Mouse (Mus musculus): ENCODE measurements at regions not wholly inside any gene's neighbourhood (a gene's known extent, or its start where the extent isn't known, plus 50 kb on each side); places are given as distances from the start of the nearest gene placed in this dataset.

GRCm38 (mm10) chr5:119739386-119739785 is 68.9 kb downstream of the Tbx3 start:
- H3K4me3 ChIP-seq (replicated peaks; ENCODE audit: low read length): no peak overlapping the region
- H3K27me3 ChIP-seq (replicated peaks; ENCODE audit: control insufficient read depth, insufficient read depth, low read length): no peaks in the 10 kb centered on the region
- no peak overlapping the region for H3K27ac ChIP-seq (ENCODE audit: low read length)
- H3K4me2 ChIP-seq (ENCODE audit: low read length): no peak overlapping the region
- 65% methylated on average over 4 of the region's 4 CpGs for whole genome bisulfite sequencing
- ATAC-seq: no peak
- H3K9ac ChIP-seq (replicated peaks; ENCODE audit: low read depth, low read length): no peak overlapping the region
- no peaks in the 10 kb centered on the region for H3K4me1 ChIP-seq (replicated peaks; ENCODE audit: control insufficient read depth, insufficient read depth, low read length)
- no peaks in the 10 kb centered on the region for H3K9me3 ChIP-seq (ENCODE audit: control insufficient read depth, low read length)
- no peaks in the 10 kb centered on the region for H3K36me3 ChIP-seq (ENCODE audit: control insufficient read depth, insufficient read depth)

DNA sequence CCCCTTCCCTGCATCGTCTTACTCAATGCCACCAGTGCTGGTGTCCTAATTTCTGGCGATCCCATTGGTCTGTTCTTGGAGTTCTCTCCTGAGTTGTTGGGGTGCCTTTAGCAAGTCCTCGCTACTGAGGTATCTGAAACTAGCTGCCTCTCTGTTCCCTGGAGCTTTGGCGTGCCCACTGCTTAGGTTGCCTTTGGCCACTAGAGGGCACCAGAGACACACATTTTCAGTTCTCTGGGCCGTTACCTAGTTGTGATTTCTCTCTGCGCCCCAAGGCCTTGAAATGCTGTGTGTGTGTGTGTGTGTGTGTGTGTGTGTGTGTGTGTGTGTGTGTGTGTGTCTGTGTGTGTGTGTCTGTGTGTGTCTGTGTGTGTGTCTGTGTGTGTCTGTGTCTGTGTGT is 70.6 kb downstream of the Tbx3 start:
- peak; percentile 52; the same call in 1 of the 2 replicates for ATAC-seq
- H3K27ac ChIP-seq (ENCODE audit: low read length): no peak overlapping the region
- no peaks in the 10 kb centered on the region for H3K27me3 ChIP-seq (replicated peaks; ENCODE audit: control insufficient read depth, insufficient read depth, low read length)
- H3K9ac ChIP-seq (replicated peaks; ENCODE audit: low read depth, low read length): no peak overlapping the region
- no peak overlapping the region for H3K4me3 ChIP-seq (replicated peaks; ENCODE audit: low read length)
- no peaks in the 10 kb centered on the region for H3K4me1 ChIP-seq (replicated peaks; ENCODE audit: control insufficient read depth, insufficient read depth, low read length)
- WGBS: 6% methylated on average over 6 of the region's 6 CpGs
- no peaks in the 10 kb centered on the region for H3K36me3 ChIP-seq (ENCODE audit: control insufficient read depth, insufficient read depth)
- no peak overlapping the region for H3K4me2 ChIP-seq (ENCODE audit: low read length)
- H3K9me3 ChIP-seq (ENCODE audit: control insufficient read depth, low read length): no peaks in the 10 kb centered on the region

DNA sequence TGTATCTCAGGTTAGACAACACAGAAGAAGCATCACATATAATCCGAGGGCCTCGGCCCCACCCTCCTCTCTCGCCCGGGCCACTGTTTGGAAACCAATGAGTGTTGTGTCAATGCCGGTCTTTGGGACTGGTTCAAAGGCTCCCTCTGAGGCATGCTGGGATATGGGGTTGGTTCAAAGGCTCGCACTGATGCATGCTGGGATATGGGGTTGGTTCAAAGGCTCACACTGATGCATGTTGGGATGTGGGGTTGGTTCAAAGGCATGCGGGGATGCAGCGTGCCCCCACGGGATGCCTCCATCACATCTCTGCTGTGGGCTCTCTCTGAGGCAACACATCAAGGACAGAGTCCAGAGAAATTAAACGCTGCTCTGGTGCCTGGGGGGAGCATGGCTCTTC is 73.3 kb downstream of the Tbx3 start:
- 82% methylated on average over 10 of the region's 10 CpGs for WGBS
- no peaks in the 10 kb centered on the region for H3K9me3 ChIP-seq (ENCODE audit: control insufficient read depth, low read length)
- H3K27me3 ChIP-seq (replicated peaks; ENCODE audit: control insufficient read depth, insufficient read depth, low read length): peaks cover 14% of the 10 kb centered on the region

DNA sequence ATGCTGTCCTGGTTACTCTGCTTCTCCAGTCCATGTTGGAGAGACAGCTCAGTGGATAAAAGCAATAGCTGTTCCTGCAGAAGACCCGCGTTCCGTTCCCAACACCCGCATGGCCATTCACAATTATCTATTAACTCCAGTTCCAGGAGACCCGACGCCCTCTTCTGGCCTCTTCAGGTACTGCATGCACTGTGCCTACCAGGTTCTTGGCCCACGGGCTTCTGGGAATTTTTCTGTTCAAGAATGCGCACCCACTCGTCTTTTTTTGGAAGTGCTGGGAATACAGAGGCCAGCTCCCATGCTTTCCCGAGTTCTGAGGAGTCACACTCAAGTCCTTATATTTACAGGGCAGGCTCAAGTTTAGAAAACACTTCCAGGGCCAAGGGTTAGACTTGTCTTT is 76.6 kb downstream of the Tbx3 start:
- H3K4me2 ChIP-seq (ENCODE audit: low read length): no peak overlapping the region
- WGBS: 73% methylated on average over 10 of the region's 10 CpGs
- peaks cover 31% of the 10 kb centered on the region for H3K27me3 ChIP-seq (replicated peaks; ENCODE audit: control insufficient read depth, insufficient read depth, low read length)
- H3K27ac ChIP-seq (ENCODE audit: low read length): no peak overlapping the region
- H3K36me3 ChIP-seq (ENCODE audit: control insufficient read depth, insufficient read depth): no peaks in the 10 kb centered on the region
- H3K4me1 ChIP-seq (replicated peaks; ENCODE audit: control insufficient read depth, insufficient read depth, low read length): peaks cover 5% of the 10 kb centered on the region; the same call in 1 of the 2 replicates
- no peak overlapping the region for H3K4me3 ChIP-seq (replicated peaks; ENCODE audit: low read length)
- ATAC-seq: no peak
- H3K9me3 ChIP-seq (ENCODE audit: control insufficient read depth, low read length): no peaks in the 10 kb centered on the region
- H3K9ac ChIP-seq (replicated peaks; ENCODE audit: low read depth, low read length): no peak overlapping the region

More for the DNA sequence above, 73.3 kb downstream of the Tbx3 start:
- Histone ChIP-seq H3K4me1 (replicated peaks; ENCODE audit: control insufficient read depth, insufficient read depth, low read length) (peaks cover 1% of the 10 kb centered on the region; the same call in 1 of the 2 replicates), H3K4me3 (replicated peaks; ENCODE audit: low read length) (no peak overlapping the region), H3K36me3 (ENCODE audit: control insufficient read depth, insufficient read depth) (no peaks in the 10 kb centered on the region), H3K4me2 (ENCODE audit: low read length) (no peak overlapping the region), H3K9ac (replicated peaks; ENCODE audit: low read depth, low read length) (no peak overlapping the region), H3K27ac (ENCODE audit: low read length) (no peak overlapping the region)
- no peak for ATAC-seq

DNA sequence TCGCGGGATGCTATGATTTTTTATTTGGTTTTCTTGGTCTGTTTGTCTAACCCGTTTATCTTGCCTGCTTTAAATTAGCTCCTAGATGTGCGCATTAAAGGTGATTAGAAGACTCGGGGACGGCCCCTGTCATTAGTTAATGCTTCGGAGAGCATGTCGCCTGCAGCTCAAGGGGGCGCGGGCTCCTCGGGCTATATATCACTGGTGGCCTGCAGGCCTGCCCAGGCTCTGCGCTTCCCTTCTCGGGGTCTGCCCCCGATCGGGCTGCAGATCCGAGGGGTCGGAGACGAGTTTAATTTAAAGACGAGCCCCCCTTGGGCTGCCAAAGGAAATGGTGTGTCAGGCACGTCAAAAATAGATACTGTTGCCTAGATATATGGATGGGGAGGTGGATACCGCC is 78.2 kb downstream of the Tbx3 start:
- Histone ChIP-seq H3K27ac (ENCODE audit: low read length) (no peak overlapping the region), H3K4me3 (replicated peaks; ENCODE audit: low read length) (no peak overlapping the region), H3K36me3 (ENCODE audit: control insufficient read depth, insufficient read depth) (no peaks in the 10 kb centered on the region), H3K9me3 (ENCODE audit: control insufficient read depth, low read length) (no peaks in the 10 kb centered on the region), H3K4me1 (replicated peaks; ENCODE audit: control insufficient read depth, insufficient read depth, low read length) (peaks cover 5% of the 10 kb centered on the region; the same call in 1 of the 2 replicates), H3K9ac (replicated peaks; ENCODE audit: low read depth, low read length) (no peak overlapping the region), H3K4me2 (ENCODE audit: low read length) (no peak overlapping the region; the same call in 1 of the 2 replicates), H3K27me3 (replicated peaks; ENCODE audit: control insufficient read depth, insufficient read depth, low read length) (peaks cover 31% of the 10 kb centered on the region)
- ATAC-seq: no peak
- WGBS: under 1% methylated on average over 21 of the region's 21 CpGs

DNA sequence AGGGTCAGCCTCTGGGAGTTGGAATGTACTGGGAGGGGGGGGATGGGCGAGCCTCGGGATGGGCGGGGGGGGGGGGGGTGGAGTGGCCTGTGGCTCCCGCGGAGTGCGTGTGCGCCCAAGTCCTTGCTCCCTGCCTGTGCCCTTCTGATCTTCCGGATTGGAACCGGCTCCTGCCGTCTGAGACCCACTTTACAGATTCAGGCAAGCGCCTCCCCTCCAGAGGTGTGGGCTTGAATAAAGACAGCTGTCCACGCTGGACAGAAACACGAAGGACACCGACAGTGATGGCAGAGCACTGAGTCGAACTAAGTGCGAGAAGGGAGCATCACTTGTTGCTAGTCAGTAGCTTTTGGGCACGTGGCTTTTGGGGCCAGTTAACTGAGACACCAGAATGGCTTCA is 78.7 kb downstream of the Tbx3 start:
- WGBS: 5% methylated on average over 14 of the region's 17 CpGs
- H3K27ac ChIP-seq (ENCODE audit: low read length): no peak overlapping the region
- no peak overlapping the region for H3K4me2 ChIP-seq (ENCODE audit: low read length)
- H3K36me3 ChIP-seq (ENCODE audit: control insufficient read depth, insufficient read depth): no peaks in the 10 kb centered on the region
- ATAC-seq: no peak
- no peak overlapping the region for H3K4me3 ChIP-seq (replicated peaks; ENCODE audit: low read length)
- H3K9me3 ChIP-seq (ENCODE audit: control insufficient read depth, low read length): no peaks in the 10 kb centered on the region
- peaks cover 31% of the 10 kb centered on the region for H3K27me3 ChIP-seq (replicated peaks; ENCODE audit: control insufficient read depth, insufficient read depth, low read length)
- H3K9ac ChIP-seq (replicated peaks; ENCODE audit: low read depth, low read length): no peak overlapping the region
- peaks cover 5% of the 10 kb centered on the region; the same call in 1 of the 2 replicates for H3K4me1 ChIP-seq (replicated peaks; ENCODE audit: control insufficient read depth, insufficient read depth, low read length)

GRCm38 (mm10) chr5:119755782-119756181 is 76.7 kb upstream of the Tbx5 start:
- H3K36me3 ChIP-seq (ENCODE audit: control insufficient read depth, insufficient read depth): no peaks in the 10 kb centered on the region
- H3K27ac ChIP-seq (ENCODE audit: low read length): no peak overlapping the region
- no peaks in the 10 kb centered on the region for H3K9me3 ChIP-seq (ENCODE audit: control insufficient read depth, low read length)
- H3K4me3 ChIP-seq (replicated peaks; ENCODE audit: low read length): no peak overlapping the region
- H3K9ac ChIP-seq (replicated peaks; ENCODE audit: low read depth, low read length): no peak overlapping the region
- ATAC-seq: no peak
- no peak overlapping the region for H3K4me2 ChIP-seq (ENCODE audit: low read length)
- WGBS: 62% methylated on average over 9 of the region's 9 CpGs
- no peaks in the 10 kb centered on the region for H3K4me1 ChIP-seq (replicated peaks; ENCODE audit: control insufficient read depth, insufficient read depth, low read length)
- 0 out of 2 replicates have a peak, but pooled peaks cover 2% of the 10 kb centered on the region for H3K27me3 ChIP-seq (replicated peaks; ENCODE audit: control insufficient read depth, insufficient read depth, low read length)

DNA sequence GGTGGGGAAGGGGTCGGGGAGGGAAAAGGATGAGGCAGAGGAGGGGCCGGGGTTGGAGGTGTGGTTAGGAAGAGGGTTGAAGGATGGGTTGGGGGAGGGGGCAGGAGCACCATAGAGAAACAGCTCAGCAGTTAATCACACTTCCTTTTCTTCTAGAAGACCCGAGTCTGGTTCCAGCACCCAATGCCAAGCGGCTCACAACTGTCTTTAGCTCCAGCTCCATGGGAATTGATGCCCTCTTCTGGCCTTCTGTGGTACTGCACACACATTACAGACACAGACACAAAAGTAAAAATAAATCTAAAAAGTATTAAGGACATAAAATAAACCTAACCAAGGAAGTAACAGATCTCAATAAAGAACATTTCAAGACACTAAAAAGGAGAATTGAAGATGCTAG is 73.6 kb upstream of the Tbx5 start:
- Histone ChIP-seq H3K36me3 (ENCODE audit: control insufficient read depth, insufficient read depth) (no peaks in the 10 kb centered on the region), H3K4me2 (ENCODE audit: low read length) (no peak overlapping the region), H3K4me3 (replicated peaks; ENCODE audit: low read length) (no peak overlapping the region), H3K4me1 (replicated peaks; ENCODE audit: control insufficient read depth, insufficient read depth, low read length) (no peaks in the 10 kb centered on the region), H3K9me3 (ENCODE audit: control insufficient read depth, low read length) (no peaks in the 10 kb centered on the region), H3K27ac (ENCODE audit: low read length) (no peak overlapping the region), H3K9ac (replicated peaks; ENCODE audit: low read depth, low read length) (no peak overlapping the region), H3K27me3 (replicated peaks; ENCODE audit: control insufficient read depth, insufficient read depth, low read length) (0 out of 2 replicates have a peak, but pooled peaks cover 2% of the 10 kb centered on the region)
- ATAC-seq: no peak
- WGBS: 80% methylated on average over 4 of the region's 4 CpGs

- no peaks in the 10 kb centered on the region for H3K4me1 ChIP-seq (replicated peaks; ENCODE audit: control insufficient read depth, insufficient read depth, low read length)
- 0 out of 2 replicates have a peak, but pooled peaks cover 2% of the 10 kb centered on the region for H3K27me3 ChIP-seq (replicated peaks; ENCODE audit: control insufficient read depth, insufficient read depth, low read length)
- H3K36me3 ChIP-seq (ENCODE audit: control insufficient read depth, insufficient read depth): no peaks in the 10 kb centered on the region
- no peaks in the 10 kb centered on the region for H3K9me3 ChIP-seq (ENCODE audit: control insufficient read depth, low read length)
- H3K9ac ChIP-seq (replicated peaks; ENCODE audit: low read depth, low read length): no peak overlapping the region
- WGBS: 77% methylated on average over 4 of the region's 4 CpGs
- ATAC-seq: no peak
- no peak overlapping the region for H3K27ac ChIP-seq (ENCODE audit: low read length)
- no peak overlapping the region for H3K4me2 ChIP-seq (ENCODE audit: low read length)
- no peak overlapping the region for H3K4me3 ChIP-seq (replicated peaks; ENCODE audit: low read length)
These were observed 70.4 kb upstream of the Tbx5 start for GRCm38 (mm10) chr5:119762102-119762501.

DNA sequence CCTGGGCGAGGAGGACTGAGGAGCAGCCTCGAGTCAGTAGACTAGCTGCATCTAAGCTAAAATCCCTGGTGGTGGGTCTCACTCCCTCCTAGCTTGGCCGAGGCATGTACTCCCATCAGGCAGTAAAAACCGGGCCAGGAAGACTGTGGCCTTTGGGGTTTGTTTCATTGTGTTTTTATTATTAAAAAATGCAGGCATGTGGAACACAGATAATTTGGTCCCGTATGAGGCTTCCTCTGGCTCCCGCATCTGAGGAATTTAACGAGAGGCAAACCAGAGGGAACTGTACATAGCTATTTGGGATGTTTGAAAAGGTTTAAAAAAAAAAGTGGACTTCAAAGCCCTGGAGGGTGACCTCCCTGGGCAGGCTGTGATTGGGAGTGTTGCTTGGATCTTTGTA is 69.1 kb upstream of the Tbx5 start:
- no peak overlapping the region for H3K9ac ChIP-seq (replicated peaks; ENCODE audit: low read depth, low read length)
- no peaks in the 10 kb centered on the region for H3K36me3 ChIP-seq (ENCODE audit: control insufficient read depth, insufficient read depth)
- no peaks in the 10 kb centered on the region for H3K4me1 ChIP-seq (replicated peaks; ENCODE audit: control insufficient read depth, insufficient read depth, low read length)
- 25% methylated on average over 7 of the region's 7 CpGs for WGBS
- no peak overlapping the region for H3K4me2 ChIP-seq (ENCODE audit: low read length)
- ATAC-seq: no peak
- no peaks in the 10 kb centered on the region for H3K27me3 ChIP-seq (replicated peaks; ENCODE audit: control insufficient read depth, insufficient read depth, low read length)
- no peak overlapping the region for H3K4me3 ChIP-seq (replicated peaks; ENCODE audit: low read length)
- no peaks in the 10 kb centered on the region for H3K9me3 ChIP-seq (ENCODE audit: control insufficient read depth, low read length)
- H3K27ac ChIP-seq (ENCODE audit: low read length): no peak overlapping the region

Data from forebrain, embryonic 16.5 days (tissue).